Mouse (Mus musculus) heart, embryonic 11.5 days (tissue): ENCODE measurements around the gene Gk. TPM values are rescaled to one million over a fixed set of nuclear protein-coding genes. Genes with fewer than 3 reads are reported as not detected.

Experiments
- ATAC-seq: fragments of 200-750 bp; cut with Nextera tagmentation; replicated peaks from 2 replicates; pipeline ENCODE4 v1.8.0; 2017; ENCODE audit warnings: moderate library complexity; ENCODE audit not compliant: insufficient number of reproducible peaks, low FRiP score, low TSS enrichment
- H3K27ac ChIP-seq: fragments of 300-500 bp; sonication (generic); 2 replicates; pipeline ENCODE4 v1.5.1; 2014; ENCODE audit warnings: mild to moderate bottlenecking, low read depth, low read length
- H3K27me3 ChIP-seq: fragments of 300-500 bp; sonication (generic); 2 replicates; pipeline ENCODE4 v1.6.1; 2014; ENCODE audit warnings: mild to moderate bottlenecking, low read length, mixed read lengths; ENCODE audit not compliant: control insufficient read depth, insufficient read depth
- H3K36me3 ChIP-seq: fragments of 300-500 bp; sonication (generic); 2 replicates; pipeline ENCODE4 v1.6.1; 2014; ENCODE audit warnings: mild to moderate bottlenecking, low read length, moderate library complexity, mixed read lengths; ENCODE audit not compliant: control insufficient read depth, insufficient read depth
- H3K4me1 ChIP-seq: fragments of 300-500 bp; sonication (generic); 2 replicates; pipeline ENCODE4 v1.6.1; 2014; ENCODE audit warnings: low read length; ENCODE audit not compliant: control insufficient read depth, insufficient read depth
- H3K4me2 ChIP-seq: fragments of 300-500 bp; sonication (generic); 2 replicates; pipeline ENCODE4 v1.6.1; 2014; ENCODE audit warnings: mild to moderate bottlenecking, moderate library complexity
- H3K4me3 ChIP-seq: fragments of 300-500 bp; sonication (generic); 2 replicates; pipeline ENCODE4 v1.5.1; 2014; ENCODE audit warnings: low read depth, low read length
- H3K9ac ChIP-seq: fragments of 300-500 bp; sonication (generic); 2 replicates; pipeline ENCODE4 v1.6.1; 2014; ENCODE audit warnings: mild to moderate bottlenecking, low read depth, low read length, moderate library complexity
- H3K9me3 ChIP-seq: fragments of 300-500 bp; sonication (generic); replicated peaks from 2 replicates; pipeline ENCODE4 v1.6.1; 2016; ENCODE audit warnings: low read length; ENCODE audit not compliant: control insufficient read depth
- WGBS: fragments of 180-500 bp; shearing (Covaris S2); extraction: QIAGEN DNeasy Blood & Tissue Kit; methylation state at CpG from one replicate; pipeline ENCODE4 v1.1.7; 2014; ENCODE audit not compliant: insufficient replicate concordance; 5-methylcytosine and 5-hydroxymethylcytosine counted together
- polyA plus RNA-seq: library from polyadenylated mRNA; unstranded; fragments of >200 nt; fragmentation: Nextera tagmentation; extraction: Ambion mirVana; gene quantifications from 2 replicates; pipeline ENCODE4 v1.2.1, GENCODE M21; 2014

Gk gene
- polyA plus RNA-seq, 1 experiment from 2014 or later = 15.3 TPM

- H3K9me3 ChIP-seq = no peaks in the 10 kb centered on the region
- no peaks in the 10 kb centered on the region for H3K27me3 ChIP-seq
- 54% methylated on average over 2 of the region's 2 CpGs for WGBS
- no peak overlapping the region for H3K4me3 ChIP-seq
- no peaks in the 10 kb centered on the region for H3K4me1 ChIP-seq
- no peaks in the 10 kb centered on the region for H3K36me3 ChIP-seq
- H3K4me2 ChIP-seq = no peak overlapping the region
- H3K27ac ChIP-seq = no peak overlapping the region
- H3K9ac ChIP-seq = no peak overlapping the region
- ATAC-seq = no peak
These were observed 92.9 kb downstream of the Gk start for GRCm38 (mm10) chrX:85683723-85684122.

- H3K27me3 ChIP-seq = no peaks in the 10 kb centered on the region
- H3K4me2 ChIP-seq = no peak overlapping the region
- H3K27ac ChIP-seq = no peak overlapping the region
- no peak overlapping the region for H3K9ac ChIP-seq
- no peaks in the 10 kb centered on the region for H3K4me1 ChIP-seq
- H3K4me3 ChIP-seq = no peak overlapping the region
- no peak for ATAC-seq
- H3K9me3 ChIP-seq = no peaks in the 10 kb centered on the region
- WGBS = 46% methylated on average over 1 of the region's 1 CpGs
- H3K36me3 ChIP-seq = no peaks in the 10 kb centered on the region
These were observed 94.5 kb downstream of the Gk start for GRCm38 (mm10) chrX:85682125-85682524.

GRCm38 (mm10) chrX:85676808-85677207 lies 99.8 kb downstream of the Gk start:
- H3K4me1 ChIP-seq = no peaks in the 10 kb centered on the region
- no peak overlapping the region for H3K4me3 ChIP-seq
- H3K36me3 ChIP-seq = no peaks in the 10 kb centered on the region
- H3K27me3 ChIP-seq = no peaks in the 10 kb centered on the region
- WGBS = 23% methylated on average over 7 of the region's 7 CpGs
- no peak overlapping the region for H3K27ac ChIP-seq
- ATAC-seq = no peak
- no peaks in the 10 kb centered on the region for H3K9me3 ChIP-seq
- no peak overlapping the region for H3K9ac ChIP-seq
- H3K4me2 ChIP-seq = no peak overlapping the region

Other genes with a start within 250 kb of the Gk start
- gene Tab3, start 202.8 kb downstream of the Gk start, polyA plus RNA-seq = 4.7 and 4.9 TPM in 2 replicates
- gene 5430427O19Rik, start 93.5 kb upstream of the Gk start, polyA plus RNA-seq = 0.04 and 0.13 TPM in 2 replicates